Mouse (Mus musculus) G1E (cell line): Measurements from ENCODE around the gene Ctdsp2.

Source experiments
- CTCF ChIP-seq: IDR thresholded peaks from 2 replicates; pipeline ENCODE4 v1.5.1; 2012; ENCODE audit warnings: low read depth, low read length, inconsistent platforms, mixed read lengths
- GATA1 ChIP-seq: IDR thresholded peaks from 2 replicates; pipeline ENCODE4 v1.6.1; 2012; ENCODE audit warnings: borderline replicate concordance, low read length, inconsistent platforms, mixed read lengths
- POLR2AphosphoS5 ChIP-seq: IDR thresholded peaks from 2 replicates; pipeline ENCODE4 v1.6.1; 2012; ENCODE audit warnings: low read depth, low read length, inconsistent platforms; ENCODE audit not compliant: insufficient replicate concordance

GRCm38 (mm10) chr10:126975706-126976105 is 2.8 kb upstream of the Ctdsp2 start:
- no peak for TF ChIP-seq CTCF
- TF ChIP-seq GATA1 = no peak
- no peak for TF ChIP-seq POLR2AphosphoS5
